9 mouse cellular contexts compared by ENCODE assay signal in the genomic region with DNA sequence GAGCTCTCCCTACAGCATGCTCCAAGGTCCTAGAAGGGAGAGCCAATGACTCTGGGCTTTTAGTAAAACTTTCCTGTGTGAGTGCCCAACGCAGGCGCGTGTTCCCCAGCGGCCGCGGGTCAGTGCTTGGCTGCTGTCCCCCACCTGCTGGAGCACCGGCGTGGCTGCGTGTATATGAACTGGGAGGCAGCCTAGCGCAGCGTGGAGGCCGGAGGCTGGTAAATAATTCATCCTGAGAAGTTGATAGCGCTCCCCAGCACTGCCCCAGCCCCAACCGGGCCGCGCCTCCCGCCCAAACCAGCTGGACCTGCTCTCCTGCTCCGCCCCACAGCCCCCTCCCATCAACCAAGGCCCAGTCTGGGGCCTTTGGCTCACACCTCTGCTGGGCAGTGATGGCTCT. TPM values are rescaled to one million over a fixed set of nuclear protein-coding genes. Genes with fewer than 3 reads are reported as not detected.
DNase-seq lines count a peak whose midpoint lies in the region; ATAC-seq and TF ChIP-seq lines count a peak whose summit lies in the region.
"Had no signal": no experiment of that assay in that cellular context is flagged by ENCODE, and none has a peak within 500 bp of the region (broad histone marks: within the 10 kb centered on the region; RNA-seq: fewer than 3 reads in every experiment).

Gene Palm3 (plus strand): TSS at position 376 of the 400 bp plus-strand sequence.

- peak; percentile 42 for DNase-seq in adrenal gland, postnatal 14 days
- no peak for DNase-seq in adrenal gland, postnatal 36 days
- peak; percentile 62 for DNase-seq in lung, embryonic 14.5 days
- DNase-seq in lung, postnatal 14 days = no peak
- peak; percentile 77 for DNase-seq in kidney, adult 18-20 months
- DNase-seq in thymus, postnatal 0 days (ENCODE audit: low spot score) = no peak
- DNase-seq in left cerebral cortex, postnatal 25 days (ENCODE audit: low spot score in 2 of 2) = no peak
- DNase-seq: cerebellum, postnatal 25 days had no signal

- peaks cover 8% of the 10 kb centered on the region; the same call in 1 of the 2 replicates for H3K27me3 ChIP-seq in lung, embryonic 14.5 days (ENCODE audit: insufficient read depth, low read length)
- H3K27me3 ChIP-seq in myocyte (ENCODE audit: control insufficient read depth, insufficient read depth, insufficient read length) = no peaks in the 10 kb centered on the region

- peak within 1 kb of the TSS; percentile 56 for H3K4me2 ChIP-seq in lung, embryonic 14.5 days
- peak within 1 kb of the TSS; percentile 65 for H3K4me2 ChIP-seq in myocyte (ENCODE audit: low read depth)

- peak within 1 kb of the TSS; percentile 24 for H3K4me3 ChIP-seq in lung, embryonic 14.5 days (ENCODE audit: low read depth, low read length)
- no peak within 1 kb of the TSS for H3K4me3 ChIP-seq in myocyte

- peak within 1 kb of the TSS; percentile 36 for H3K27ac ChIP-seq in lung, embryonic 14.5 days (ENCODE audit: low read depth)

- peak; percentile 38 for ATAC-seq in lung, embryonic 14.5 days (ENCODE audit: insufficient read depth)

- H3ac ChIP-seq in myocyte (ENCODE audit: control insufficient read depth, insufficient read length) = no peak within 1 kb of the TSS

- H3K36me3 ChIP-seq in lung, embryonic 14.5 days (ENCODE audit: insufficient read depth) = no peaks in the 10 kb centered on the region
- no peaks in the 10 kb centered on the region for H3K36me3 ChIP-seq in myocyte (ENCODE audit: control insufficient read depth, insufficient read depth)

- H3K4me1 ChIP-seq in lung, embryonic 14.5 days (ENCODE audit: insufficient read depth) = peaks cover 15% of the 10 kb centered on the region

- no peak for TF ChIP-seq POLR2A in myocyte (IDR thresholded peaks at IDR 0.05; ENCODE audit: insufficient read length, low read depth)

- H3K9me3 ChIP-seq in lung, embryonic 14.5 days (ENCODE audit: low read depth, low read length) = no peaks in the 10 kb centered on the region

- TF ChIP-seq CTCF in lung, embryonic 14.5 days (IDR thresholded peaks at IDR 0.05; ENCODE audit: low read depth) = no peak; the same call in none of the 2 replicates

- H3K79me2 ChIP-seq in myocyte (ENCODE audit: control insufficient read depth, insufficient read depth) = no peaks in the 10 kb centered on the region

- 5% methylated on average over 17 of the region's 18 CpGs for WGBS in lung, embryonic 14.5 days

- peak within 1 kb of the TSS; percentile 13; the same call in 1 of the 2 replicates for H3K9ac ChIP-seq in lung, embryonic 14.5 days

- intact Hi-C loops in left cerebral cortex, postnatal 25 days (cut with DNase I) = no loop called here

TF ChIP-seq in myocyte, 11 proteins besides CTCF, POLR2A, EP300 and RAD21:
- peak in 1 of 3 experiments; percentile 2 for TF ChIP-seq MYOD1 (IDR thresholded peaks at IDR 0.05; ENCODE audit: control insufficient read depth in 1 of 3, insufficient read length in 2 of 3, low read depth in 2 of 3)
- no peak for TF ChIP-seq USF1 (IDR thresholded peaks at IDR 0.05; ENCODE audit: low read depth)
- peak in 1 of 3 experiments; percentile 41 for TF ChIP-seq MYOG (IDR thresholded peaks at IDR 0.05; ENCODE audit: control insufficient read depth in 1 of 3, insufficient read depth in 1 of 3, insufficient read length in 2 of 3, low read depth in 2 of 3)

RNA-seq across cellular contexts. Expression of gene Palm3, which starts in this region (rescaled TPM):
- 0.38 and 0.52 TPM in 2 replicates for total RNA-seq in adrenal gland, postnatal 14 days (2021)
- under 1 TPM; 0.43 to 0.46 TPM for total RNA-seq in adrenal gland, postnatal 36 days (2021)
- polyA plus RNA-seq in lung, embryonic 14.5 days (2014; fragmentation: Nextera tagmentation; extraction: Ambion mirVana) = 2.5 and 2.9 TPM in 2 replicates
- 4.9 TPM for polyA plus RNA-seq in myocyte (2012; fragmentation: generic; extraction: Trizol)
- 5.1 and 5.8 TPM in 2 replicates for polyA plus RNA-seq in thymus, postnatal 0 days (2015; fragmentation: Nextera tagmentation; extraction: Ambion mirVana)
- 1 to 10 TPM; 1.2 to 1.4 TPM for total RNA-seq in left cerebral cortex, postnatal 25 days (2021)

Comparison
In these comparisons a context has a peak if more than half of its experiments do, and no peak if none do; other contexts are left out.
1. DNase-seq: peak in lung, embryonic 14.5 days (single experiment) and kidney, adult 18-20 months (single experiment); none in adrenal gland, postnatal 36 days (0 of 2), lung, postnatal 14 days (single experiment), thymus, postnatal 0 days (single experiment) and left cerebral cortex, postnatal 25 days (0 of 2).
2. Peak in DNase-seq in adrenal gland, postnatal 14 days; RNA of the gene not detected or under 1 TPM.